Mouse (Mus musculus) kidney, adult 2 months (tissue): Measurements from ENCODE around the gene Nup210.

ENCODE experiments used
- CTCF ChIP-seq: fragments of 200-500 bp; conservative IDR thresholded peaks from 2 replicates; pipeline ENCODE4 v1.5.1; 2011; ENCODE audit warnings: low read depth, mild to moderate bottlenecking, control low read depth, low read length, moderate library complexity, mixed read lengths; ENCODE audit not compliant: insufficient read depth, insufficient read length
- POLR2A ChIP-seq: fragments of 200-500 bp; IDR thresholded peaks from one replicate; pipeline ENCODE4 v1.6.1; 2011; ENCODE audit warnings: low read depth, low read length, control low read depth

DNA sequence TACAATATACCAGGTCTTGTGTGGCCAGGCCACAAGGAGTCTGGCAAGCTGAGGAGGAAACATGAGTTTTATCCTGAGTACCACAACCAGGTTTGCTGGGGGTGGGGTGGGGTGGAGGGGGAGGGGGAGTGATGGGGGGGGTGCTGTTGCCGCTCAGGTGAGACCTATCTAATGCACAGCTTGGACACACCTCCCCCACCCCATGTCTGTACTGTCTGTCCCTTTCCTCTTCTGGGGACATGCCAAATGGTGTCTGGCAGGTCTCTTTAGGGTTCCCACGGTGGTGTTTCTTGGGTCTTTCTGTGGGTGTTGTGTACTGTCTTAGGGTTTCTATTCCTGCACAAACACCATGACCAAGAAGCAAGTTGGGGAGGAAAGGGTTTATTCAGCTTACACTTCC lies 44.3 kb upstream of the Nup210 start:
- TF ChIP-seq CTCF (no peak), POLR2A (no peak)
